25 mouse cellular contexts compared by ENCODE assay signal in the genomic region with DNA sequence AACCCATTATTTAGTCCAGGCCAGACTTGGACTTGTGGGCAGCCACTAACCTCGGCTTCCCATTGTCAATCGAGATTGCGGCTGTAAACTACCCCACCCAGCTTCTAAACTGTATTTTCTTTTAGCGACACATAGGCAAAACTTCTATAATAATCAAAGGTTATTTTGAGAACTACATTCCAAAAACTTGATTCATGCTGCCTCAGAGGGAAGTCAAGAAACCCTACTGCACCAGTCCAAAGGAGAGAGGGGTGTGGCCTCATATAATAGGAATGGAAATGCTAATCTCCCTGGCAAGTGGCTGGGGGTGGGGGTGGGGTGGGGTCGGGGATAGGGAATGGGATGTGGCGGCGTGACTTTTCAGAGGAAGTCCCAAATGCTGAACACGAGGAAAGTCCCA. TPM values are rescaled to one million over a fixed set of nuclear protein-coding genes. Genes with fewer than 3 reads are reported as not detected.
A peak's percentile ranks its signal among the peaks of the same experiment; 100 is the strongest.
DNase-seq lines count a peak whose midpoint lies in the region; ATAC-seq and TF ChIP-seq lines count a peak whose summit lies in the region.
"Had no signal": no experiment of that assay in that cellular context is flagged by ENCODE, and none has a peak within 500 bp of the region (broad histone marks: within the 10 kb centered on the region; RNA-seq: fewer than 3 reads in every experiment).

No protein-coding gene starts in this region.

- intact Hi-C loops in heart, adult 2 months (cut with DNase I), result no loop called here

- H3K27me3 ChIP-seq in heart, embryonic 16.5 days (ENCODE audit: control insufficient read depth, insufficient read depth, low read length), result peaks cover 20% of the 10 kb centered on the region
- H3K27me3 ChIP-seq in heart, adult 2 months (ENCODE audit: control insufficient read depth, insufficient read depth, low read length), result peaks cover 2% of the 10 kb centered on the region; the same call in 1 of the 2 replicates
- peaks cover 68% of the 10 kb centered on the region for H3K27me3 ChIP-seq in midbrain, embryonic 10.5 days (ENCODE audit: low read depth, poor library complexity, severe bottlenecking)
- H3K27me3 ChIP-seq in midbrain, postnatal 0 days (ENCODE audit: insufficient read depth, low read length), result no peaks in the 10 kb centered on the region
- peaks cover 52% of the 10 kb centered on the region for H3K27me3 ChIP-seq in hindbrain, embryonic 10.5 days (ENCODE audit: insufficient read depth, poor library complexity, severe bottlenecking)

- no peak for DNase-seq in heart, adult 2 months
- DNase-seq in midbrain, embryonic 10.5 days (ENCODE audit: low spot score), result no peak
- DNase-seq in midbrain, postnatal 0 days (ENCODE audit: low spot score), result no peak
- peak; percentile 73 for DNase-seq in NIH3T3 (ENCODE audit: low read depth)
- DNase-seq in hindbrain, embryonic 10.5 days (ENCODE audit: low spot score), result no peak
- DNase-seq in urinary bladder, adult 2 months (ENCODE audit: low spot score), result no peak
- DNase-seq: adrenal gland, adult 2 months; cerebellum, adult 9-10 months; gastrocnemius, postnatal 25 days; layer of hippocampus, postnatal 36 days; liver, embryonic 13.5 days; lung, embryonic 14.5 days; thymus, adult 2 months had no signal

- H3K4me1 ChIP-seq in heart, embryonic 16.5 days (ENCODE audit: control insufficient read depth, insufficient read depth, low read length), result peaks cover 15% of the 10 kb centered on the region
- no peaks in the 10 kb centered on the region; the same call in 1 of the 2 replicates for H3K4me1 ChIP-seq in heart, adult 2 months (ENCODE audit: control insufficient read depth, insufficient read depth, low read length)
- H3K4me1 ChIP-seq in midbrain, embryonic 10.5 days, result peaks cover 54% of the 10 kb centered on the region
- H3K4me1 ChIP-seq in midbrain, postnatal 0 days (ENCODE audit: insufficient read depth, low read length), result peaks cover 8% of the 10 kb centered on the region; the same call in 1 of the 2 replicates
- H3K4me1 ChIP-seq in hindbrain, embryonic 10.5 days (replicated peaks), result peaks cover 50% of the 10 kb centered on the region

- no peak for TF ChIP-seq POLR2A in heart, adult 2 months (IDR thresholded peaks at IDR 0.05; ENCODE audit: insufficient read depth, low read depth, low read length)

- no peaks in the 10 kb centered on the region for H3K36me3 ChIP-seq in heart, embryonic 16.5 days (ENCODE audit: control insufficient read depth, insufficient read depth)
- H3K36me3 ChIP-seq in heart, adult 2 months (ENCODE audit: control insufficient read depth, insufficient read depth, low read length), result no peaks in the 10 kb centered on the region
- H3K36me3 ChIP-seq in midbrain, embryonic 10.5 days, result no peaks in the 10 kb centered on the region
- no peaks in the 10 kb centered on the region for H3K36me3 ChIP-seq in midbrain, postnatal 0 days (ENCODE audit: insufficient read depth, low read length)
- no peaks in the 10 kb centered on the region for H3K36me3 ChIP-seq in hindbrain, embryonic 10.5 days
- H3K36me3 ChIP-seq: forebrain, embryonic 15.5 days; G1E; heart, embryonic 10.5 days; limb, embryonic 13.5 days; liver, embryonic 13.5 days had no signal

- H3K4me3 ChIP-seq in heart, embryonic 16.5 days (ENCODE audit: low read length), result no peak overlapping the region
- no peak overlapping the region for H3K4me3 ChIP-seq in heart, adult 2 months
- H3K4me3 ChIP-seq in midbrain, embryonic 10.5 days, result 0 out of 2 replicates have a peak overlapping the region, but pooled peaks have one; percentile 0
- H3K4me3 ChIP-seq in midbrain, postnatal 0 days (ENCODE audit: low read depth, low read length), result no peak overlapping the region
- H3K4me3 ChIP-seq in hindbrain, embryonic 10.5 days, result no peak overlapping the region
- H3K4me3 ChIP-seq: forebrain, embryonic 15.5 days; heart, embryonic 10.5 days; limb, embryonic 13.5 days; liver, embryonic 13.5 days had no signal

- no peak for TF ChIP-seq EP300 in heart, adult 2 months (IDR thresholded peaks at IDR 0.05; ENCODE audit: insufficient read depth, low read depth, low read length)

- 0 out of 2 replicates have a peak overlapping the region, but pooled peaks have one; percentile 14 for H3K4me2 ChIP-seq in heart, embryonic 16.5 days (ENCODE audit: low read depth, low read length)
- H3K4me2 ChIP-seq in midbrain, postnatal 0 days (ENCODE audit: low read depth, low read length, poor library complexity, severe bottlenecking), result no peak overlapping the region
- H3K4me2 ChIP-seq: forebrain, embryonic 15.5 days; limb, embryonic 13.5 days; liver, embryonic 13.5 days; lung, embryonic 14.5 days; midbrain, embryonic 11.5 days had no signal

- no peak overlapping the region for H3K27ac ChIP-seq in heart, embryonic 16.5 days (ENCODE audit: low read length)
- no peak overlapping the region for H3K27ac ChIP-seq in heart, adult 2 months
- H3K27ac ChIP-seq in midbrain, embryonic 10.5 days (replicated peaks), result no peak overlapping the region
- H3K27ac ChIP-seq in midbrain, postnatal 0 days (ENCODE audit: low read depth, low read length), result no peak overlapping the region
- H3K27ac ChIP-seq in hindbrain, embryonic 10.5 days, result no peak overlapping the region
- H3K27ac ChIP-seq: forebrain, embryonic 15.5 days; heart, embryonic 10.5 days; limb, embryonic 13.5 days; liver, embryonic 13.5 days; macrophage had no signal

- 0 out of 2 replicates have a peak, but pooled peaks cover 4% of the 10 kb centered on the region for H3K9me3 ChIP-seq in heart, embryonic 16.5 days (replicated peaks; ENCODE audit: control insufficient read depth, low read length)
- no peaks in the 10 kb centered on the region for H3K9me3 ChIP-seq in midbrain, embryonic 10.5 days (replicated peaks)
- no peaks in the 10 kb centered on the region for H3K9me3 ChIP-seq in midbrain, postnatal 0 days (ENCODE audit: low read length)
- no peaks in the 10 kb centered on the region for H3K9me3 ChIP-seq in hindbrain, embryonic 10.5 days
- H3K9me3 ChIP-seq: forebrain, embryonic 15.5 days; G1E; heart, embryonic 10.5 days; limb, embryonic 13.5 days; liver, embryonic 13.5 days had no signal

- H3K9ac ChIP-seq in heart, embryonic 16.5 days (ENCODE audit: low read length), result no peak overlapping the region
- no peak overlapping the region for H3K9ac ChIP-seq in heart, adult 2 months (ENCODE audit: low read depth, low read length)
- no peak overlapping the region for H3K9ac ChIP-seq in midbrain, postnatal 0 days (replicated peaks; ENCODE audit: low read length, poor library complexity, severe bottlenecking)
- H3K9ac ChIP-seq: forebrain, embryonic 15.5 days; limb, embryonic 13.5 days; liver, embryonic 13.5 days; lung, embryonic 14.5 days had no signal

- WGBS in heart, embryonic 16.5 days, result 24% methylated on average over 8 of the region's 8 CpGs
- WGBS in heart, adult 2 months, result 3% methylated on average over 8 of the region's 8 CpGs
- 40% methylated on average over 8 of the region's 8 CpGs for WGBS in midbrain, embryonic 10.5 days
- 19% methylated on average over 8 of the region's 8 CpGs for WGBS in midbrain, postnatal 0 days
- WGBS in hindbrain, embryonic 10.5 days, result 32% methylated on average over 8 of the region's 8 CpGs

- 0 out of 2 replicates have a peak, but pooled peaks have one; percentile 45 for ATAC-seq in heart, embryonic 16.5 days (replicated peaks; ENCODE audit: extremely low read depth, insufficient read depth, low FRiP score)
- no peak for ATAC-seq in midbrain, postnatal 0 days (ENCODE audit: low FRiP score)
- ATAC-seq: forebrain, embryonic 15.5 days had no signal

- no peak for TF ChIP-seq CTCF in heart, adult 2 months (IDR thresholded peaks at IDR 0.05)
- TF ChIP-seq CTCF in midbrain, postnatal 0 days (IDR thresholded peaks at IDR 0.05), result no peak

- H3K79me2 ChIP-seq in heart, adult 2 months (replicated peaks; ENCODE audit: control insufficient read depth, insufficient read depth, low read length), result no peaks in the 10 kb centered on the region

RNA-seq across cellular contexts. Expression of a gene that starts 4.6 kb away (rescaled TPM):
- 8.2 and 10.5 TPM in 2 replicates for polyA plus RNA-seq in heart, embryonic 16.5 days (2015; fragmentation: Nextera tagmentation; extraction: Ambion mirVana)
- total RNA-seq in heart, adult 2 months (2021), result 1 to 10 TPM; 2.6 to 2.7 TPM
- 6.5 and 7.7 TPM in 2 replicates for polyA plus RNA-seq in heart, adult 2 months (2012; rRNA removed)
- polyA plus RNA-seq in midbrain, embryonic 10.5 days (2016; fragmentation: Nextera tagmentation; extraction: Ambion mirVana), result 36.1 and 50.9 TPM in 2 replicates
- 211 and 239 TPM in 2 replicates for total RNA-seq in midbrain, postnatal 0 days (2014; rRNA removed)
- polyA plus RNA-seq in midbrain, postnatal 0 days (2015; fragmentation: Nextera tagmentation; extraction: Ambion mirVana), result 150 and 155 TPM in 2 replicates
- polyA plus RNA-seq in hindbrain, embryonic 10.5 days (2016; fragmentation: Nextera tagmentation; extraction: Ambion mirVana), result 38.8 and 58.6 TPM in 2 replicates
- 75.2 and 79.8 TPM in 2 replicates for polyA plus RNA-seq in urinary bladder, adult 2 months (2012; rRNA removed)
- total RNA-seq: common myeloid progenitor, adult 5-6 weeks had no signal

RNA-seq across cellular contexts. Expression of a gene that starts 16.2 kb away (rescaled TPM):
- 39.0 and 47.1 TPM in 2 replicates for polyA plus RNA-seq in heart, embryonic 16.5 days (2015; fragmentation: Nextera tagmentation; extraction: Ambion mirVana)
- 100 to 1,000 TPM; 153 to 220 TPM for total RNA-seq in heart, adult 2 months (2021)
- polyA plus RNA-seq in heart, adult 2 months (2012; rRNA removed), result 136 and 211 TPM in 2 replicates
- polyA plus RNA-seq in midbrain, embryonic 10.5 days (2016; fragmentation: Nextera tagmentation; extraction: Ambion mirVana), result 11.8 and 12.1 TPM in 2 replicates
- 38.0 and 40.3 TPM in 2 replicates for total RNA-seq in midbrain, postnatal 0 days (2014; rRNA removed)
- 5.5 and 7.2 TPM in 2 replicates for polyA plus RNA-seq in midbrain, postnatal 0 days (2015; fragmentation: Nextera tagmentation; extraction: Ambion mirVana)
- polyA plus RNA-seq in hindbrain, embryonic 10.5 days (2016; fragmentation: Nextera tagmentation; extraction: Ambion mirVana), result 11.6 and 12.0 TPM in 2 replicates
- 43.2 and 53.3 TPM in 2 replicates for polyA plus RNA-seq in urinary bladder, adult 2 months (2012; rRNA removed)
- polyA plus RNA-seq: G1E had no signal

RNA-seq across cellular contexts. Expression of a gene that starts 36.6 kb away (rescaled TPM):
- 15.2 and 18.3 TPM in 2 replicates for polyA plus RNA-seq in heart, embryonic 16.5 days (2015; fragmentation: Nextera tagmentation; extraction: Ambion mirVana)
- total RNA-seq in heart, adult 2 months (2021), result 10 to 100 TPM; 47.9 to 55.4 TPM
- 18.9 and 30.7 TPM in 2 replicates for polyA plus RNA-seq in heart, adult 2 months (2012; rRNA removed)
- 27.2 and 30.8 TPM in 2 replicates for polyA plus RNA-seq in midbrain, embryonic 10.5 days (2016; fragmentation: Nextera tagmentation; extraction: Ambion mirVana)
- total RNA-seq in midbrain, postnatal 0 days (2014; rRNA removed), result 46.7 and 50.5 TPM in 2 replicates
- polyA plus RNA-seq in midbrain, postnatal 0 days (2015; fragmentation: Nextera tagmentation; extraction: Ambion mirVana), result 14.0 and 20.5 TPM in 2 replicates
- polyA plus RNA-seq in hindbrain, embryonic 10.5 days (2016; fragmentation: Nextera tagmentation; extraction: Ambion mirVana), result 22.8 and 23.8 TPM in 2 replicates
- 34.0 and 45.1 TPM in 2 replicates for polyA plus RNA-seq in urinary bladder, adult 2 months (2012; rRNA removed)

RNA-seq across cellular contexts. Expression of a gene that starts 51.2 kb away (rescaled TPM):
- polyA plus RNA-seq in heart, embryonic 16.5 days (2015; fragmentation: Nextera tagmentation; extraction: Ambion mirVana), result 1.1 and 1.7 TPM in 2 replicates
- total RNA-seq in heart, adult 2 months (2021), result 1 to 10 TPM; 1.1 to 1.3 TPM
- polyA plus RNA-seq in heart, adult 2 months (2012; rRNA removed), result 2.6 and 3.3 TPM in 2 replicates
- 7.1 and 9.8 TPM in 2 replicates for polyA plus RNA-seq in midbrain, embryonic 10.5 days (2016; fragmentation: Nextera tagmentation; extraction: Ambion mirVana)
- total RNA-seq in midbrain, postnatal 0 days (2014; rRNA removed), result 34.5 and 42.9 TPM in 2 replicates
- polyA plus RNA-seq in midbrain, postnatal 0 days (2015; fragmentation: Nextera tagmentation; extraction: Ambion mirVana), result 20.7 and 24.9 TPM in 2 replicates
- 3.7 and 5.8 TPM in 2 replicates for polyA plus RNA-seq in hindbrain, embryonic 10.5 days (2016; fragmentation: Nextera tagmentation; extraction: Ambion mirVana)
- polyA plus RNA-seq in urinary bladder, adult 2 months (2012; rRNA removed), result 2.1 and 3.0 TPM in 2 replicates

RNA-seq across cellular contexts. Expression of a gene that starts 55.3 kb away (rescaled TPM):
- polyA plus RNA-seq in heart, embryonic 16.5 days (2015; fragmentation: Nextera tagmentation; extraction: Ambion mirVana), result 0.64 TPM in 1 of 2 replicates, not detected in the other
- 1 to 10 TPM; 1.6 to 2.1 TPM for total RNA-seq in heart, adult 2 months (2021)
- polyA plus RNA-seq in heart, adult 2 months (2012; rRNA removed), result not detected in 2 replicates
- polyA plus RNA-seq in midbrain, embryonic 10.5 days (2016; fragmentation: Nextera tagmentation; extraction: Ambion mirVana), result 0.43 TPM in 1 of 2 replicates, not detected in the other
- total RNA-seq in midbrain, postnatal 0 days (2014; rRNA removed), result 0.82 TPM in 1 of 2 replicates, not detected in the other
- polyA plus RNA-seq in midbrain, postnatal 0 days (2015; fragmentation: Nextera tagmentation; extraction: Ambion mirVana), result 0.31 TPM in 1 of 2 replicates, not detected in the other
- polyA plus RNA-seq in hindbrain, embryonic 10.5 days (2016; fragmentation: Nextera tagmentation; extraction: Ambion mirVana), result not detected in 2 replicates
- not detected in 2 replicates for polyA plus RNA-seq in urinary bladder, adult 2 months (2012; rRNA removed)
- total RNA-seq: common myeloid progenitor, adult 5-6 weeks; G1E; layer of hippocampus, adult 18-20 months; layer of hippocampus, postnatal 36 days; left cerebral cortex, postnatal 14 days had no signal
- polyA plus RNA-seq: embryonic facial prominence, embryonic 11.5 days; G1E; hindbrain, embryonic 11.5 days; limb, embryonic 13.5 days; liver, embryonic 13.5 days; lung, embryonic 14.5 days; macrophage had no signal
